Mouse (Mus musculus) liver, adult 2 months (tissue): ENCODE data around the gene Abcc5. TPM values are rescaled to one million over a fixed set of nuclear protein-coding genes. Genes with fewer than 3 reads are reported as not detected.

Source experiments
- DNase-seq: peaks from one replicate; pipeline ENCODE4 v3.0.0-alpha.2; 2011; ENCODE audit warnings: low read depth, low spot score; ENCODE audit errors: extremely low read depth
- H3K27ac ChIP-seq: fragments of 200-500 bp; replicated peaks from 2 replicates; pipeline ENCODE4 v1.5.1; 2012; ENCODE audit warnings: low read depth, mild to moderate bottlenecking, control low read depth, inconsistent platforms, low read length; ENCODE audit not compliant: insufficient read depth
- H3K27me3 ChIP-seq: fragments of 200-500 bp; 2 replicates; pipeline ENCODE4 v1.6.1; 2012; ENCODE audit warnings: mild to moderate bottlenecking, moderate library complexity, low read length, inconsistent platforms; ENCODE audit not compliant: control insufficient read depth, insufficient read depth
- H3K36me3 ChIP-seq: fragments of 200-500 bp; 2 replicates; pipeline ENCODE4 v1.6.1; 2012; ENCODE audit warnings: low read length, inconsistent platforms; ENCODE audit not compliant: control insufficient read depth, insufficient read depth
- H3K4me1 ChIP-seq: fragments of 200-500 bp; 2 replicates; pipeline ENCODE4 v1.6.1; 2011; ENCODE audit warnings: low read length; ENCODE audit not compliant: control insufficient read depth, insufficient read depth
- H3K4me3 ChIP-seq: fragments of 200-500 bp; 2 replicates; pipeline ENCODE4 v1.5.1; 2011; ENCODE audit warnings: low read depth, mild to moderate bottlenecking, control low read depth, low read length, moderate library complexity; ENCODE audit not compliant: insufficient read depth
- H3K79me2 ChIP-seq: fragments of 200-500 bp; 2 replicates; pipeline ENCODE4 v1.6.1; 2012; ENCODE audit warnings: inconsistent platforms, mild to moderate bottlenecking, low read length, moderate library complexity; ENCODE audit not compliant: control insufficient read depth, insufficient read depth
- H3K9ac ChIP-seq: fragments of 200-500 bp; 2 replicates; pipeline ENCODE4 v1.6.1; 2012; ENCODE audit warnings: low read depth, mild to moderate bottlenecking, control low read depth, inconsistent platforms, low read length
- CTCF ChIP-seq: fragments of 200-500 bp; IDR thresholded peaks from 2 replicates; pipeline ENCODE4 v1.5.1; 2011; ENCODE audit warnings: low read depth, low read length, control low read depth
- POLR2A ChIP-seq: fragments of 200-500 bp; IDR thresholded peaks from 2 replicates; pipeline ENCODE4 v1.6.1; 2011; ENCODE audit warnings: low read length, control low read depth; ENCODE audit not compliant: insufficient read depth; ENCODE audit errors: extremely low read depth
- WGBS: fragments of 180-500 bp; shearing (Covaris S2); methylation state at CpG from one replicate; pipeline ENCODE4 v1.1.7; 2018; 5-methylcytosine and 5-hydroxymethylcytosine counted together
- polyA plus RNA-seq: library from polyadenylated mRNA; depleted of rRNA; stranded (reverse); fragments of >200 nt; gene quantifications from 2 replicates; pipeline ENCODE4 v1.2.3, GENCODE M21; 2012
- total RNA-seq: library from RNA; depleted of rRNA; stranded (reverse); fragments of >200 nt; gene quantifications from 2 replicates; pipeline ENCODE4 v1.2.3, GENCODE M21; 2014

Abcc5 gene
- total and polyA plus RNA-seq, 2 experiments: 6.6 to 7.7 TPM

GRCm38 (mm10) chr16:20403327-20403726, 22.9 kb downstream of the Abcc5 start:
- Histone ChIP-seq H3K36me3 (no peaks in the 10 kb centered on the region), H3K4me1 (no peaks in the 10 kb centered on the region), H3K79me2 (no peaks in the 10 kb centered on the region), H3K4me3 (no peak overlapping the region), H3K27ac (no peak overlapping the region), H3K9ac (no peak overlapping the region), H3K27me3 (no peaks in the 10 kb centered on the region)
- TF ChIP-seq CTCF (no peak), POLR2A (no peak)
- DNase-seq: no peak
- 88% methylated on average over 2 of the region's 2 CpGs for WGBS

GRCm38 (mm10) chr16:20401592-20401991, 24.6 kb downstream of the Abcc5 start:
- Histone ChIP-seq H3K27ac (no peak overlapping the region), H3K9ac (no peak overlapping the region), H3K4me3 (no peak overlapping the region), H3K27me3 (no peaks in the 10 kb centered on the region), H3K79me2 (no peaks in the 10 kb centered on the region), H3K36me3 (no peaks in the 10 kb centered on the region), H3K4me1 (no peaks in the 10 kb centered on the region)
- TF ChIP-seq CTCF: no peak
- TF ChIP-seq POLR2A: no peak
- WGBS: 37% methylated on average over 3 of the region's 3 CpGs
- no peak for DNase-seq

GRCm38 (mm10) chr16:20400707-20401591, 25.2 kb downstream of the Abcc5 start:
- Histone ChIP-seq H3K4me3 (no peak overlapping the region), H3K79me2 (no peaks in the 10 kb centered on the region), H3K9ac (no peak overlapping the region), H3K36me3 (no peaks in the 10 kb centered on the region), H3K27ac (no peak overlapping the region), H3K4me1 (no peaks in the 10 kb centered on the region), H3K27me3 (no peaks in the 10 kb centered on the region)
- DNase-seq: no peak
- 95% methylated on average over 12 of the region's 12 CpGs for WGBS
- TF ChIP-seq POLR2A: no peak

GRCm38 (mm10) chr16:20396851-20397250, 29.3 kb downstream of the Abcc5 start:
- DNase-seq: no peak
- no peaks in the 10 kb centered on the region for H3K79me2 ChIP-seq
- no peaks in the 10 kb centered on the region for H3K27me3 ChIP-seq
- H3K4me1 ChIP-seq: no peaks in the 10 kb centered on the region
- H3K9ac ChIP-seq: no peak overlapping the region
- H3K27ac ChIP-seq: no peak overlapping the region
- TF ChIP-seq CTCF (no peak), POLR2A (no peak)
- WGBS: 91% methylated on average over 10 of the region's 10 CpGs
- no peaks in the 10 kb centered on the region for H3K36me3 ChIP-seq
- no peak overlapping the region for H3K4me3 ChIP-seq

- no peaks in the 10 kb centered on the region for H3K36me3 ChIP-seq
- no peaks in the 10 kb centered on the region for H3K4me1 ChIP-seq
- H3K27me3 ChIP-seq: no peaks in the 10 kb centered on the region
- TF ChIP-seq CTCF (no peak), POLR2A (no peak)
- no peak overlapping the region for H3K4me3 ChIP-seq
- DNase-seq: no peak
- H3K27ac ChIP-seq: no peak overlapping the region
- H3K79me2 ChIP-seq: no peaks in the 10 kb centered on the region
- 89% methylated on average over 11 of the region's 11 CpGs for WGBS
- no peak overlapping the region for H3K9ac ChIP-seq
These were observed 30.8 kb downstream of the Abcc5 start for GRCm38 (mm10) chr16:20395216-20395907.

- no peaks in the 10 kb centered on the region for H3K36me3 ChIP-seq
- H3K79me2 ChIP-seq: no peaks in the 10 kb centered on the region
- no peak overlapping the region for H3K4me3 ChIP-seq
- H3K27ac ChIP-seq: no peak overlapping the region
- no peak for DNase-seq
- no peak for TF ChIP-seq POLR2A
- TF ChIP-seq CTCF: no peak
- H3K4me1 ChIP-seq: no peaks in the 10 kb centered on the region
- 90% methylated on average over 3 of the region's 3 CpGs for WGBS
- no peaks in the 10 kb centered on the region for H3K27me3 ChIP-seq
- H3K9ac ChIP-seq: no peak overlapping the region
These were observed 34.4 kb downstream of the Abcc5 start for GRCm38 (mm10) chr16:20391753-20392152.
